Mouse (Mus musculus): Measurements from ENCODE around the gene Dscam.

DNA sequence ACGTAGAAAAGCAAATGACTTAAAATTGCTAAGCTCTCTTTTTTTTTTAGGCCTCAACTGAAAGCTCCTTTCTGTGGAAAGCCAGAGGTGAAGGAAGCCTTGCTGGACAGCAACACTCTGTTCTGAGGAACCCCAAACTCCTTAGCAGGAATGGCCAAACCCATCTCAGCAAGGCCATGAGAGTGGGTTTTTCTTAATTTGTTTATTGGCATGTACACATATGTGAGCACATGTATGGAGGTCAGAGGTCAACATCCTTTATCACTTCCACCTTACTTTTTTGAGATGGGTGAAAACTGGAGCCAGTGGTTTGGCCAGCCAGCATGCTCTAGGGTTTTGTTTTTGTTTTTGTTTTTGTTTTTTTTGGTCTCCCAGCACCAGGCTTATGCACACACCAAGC lies 263.5 kb downstream of the Dscam start:
- no peak for TF ChIP-seq CTCF (IDR thresholded peaks at IDR 0.05; ENCODE audit: extremely low read depth, insufficient read length, insufficient replicate concordance, low read depth, low read length)
- TF ChIP-seq POLR2A (IDR thresholded peaks at IDR 0.05; ENCODE audit: low read depth, low read length), result no peak
